Mouse (Mus musculus) ES-Bruce4 (cell line): Measurements from ENCODE around the gene Tmem135. TPM values are rescaled to one million over a fixed set of nuclear protein-coding genes. Genes with fewer than 3 reads are reported as not detected.
"Not testable (repeated sequence)": the region's sequence is repeated elsewhere in the genome, so short reads cannot be mapped to it uniquely, and the experiment has no call there.

ENCODE experiments used
- H3K27ac ChIP-seq: 2 replicates; pipeline ENCODE4 v1.5.1; 2012; ENCODE audit warnings: low read length, inconsistent platforms; ENCODE audit not compliant: insufficient read depth
- H3K27me3 ChIP-seq: 2 replicates; pipeline ENCODE4 v1.6.1; 2012; ENCODE audit warnings: mild to moderate bottlenecking, low read length, inconsistent platforms; ENCODE audit not compliant: control insufficient read depth, poor library complexity, insufficient read depth, severe bottlenecking
- H3K36me3 ChIP-seq: 2 replicates; pipeline ENCODE4 v1.6.1; 2012; ENCODE audit warnings: inconsistent platforms, mild to moderate bottlenecking, low read length, moderate library complexity; ENCODE audit not compliant: control insufficient read depth, poor library complexity, insufficient read depth, severe bottlenecking
- H3K4me1 ChIP-seq: one replicate; pipeline ENCODE4 v1.8.1; 2011; ENCODE audit warnings: low read length; ENCODE audit not compliant: control insufficient read depth, insufficient read depth
- H3K4me3 ChIP-seq: 2 replicates; pipeline ENCODE4 v1.5.1; 2011; ENCODE audit warnings: low read depth, mild to moderate bottlenecking, low read length
- H3K9ac ChIP-seq: 2 replicates; pipeline ENCODE4 v1.6.1; 2012; ENCODE audit warnings: low read depth, mild to moderate bottlenecking, inconsistent platforms; ENCODE audit not compliant: poor library complexity, severe bottlenecking
- H3K9me3 ChIP-seq: replicated peaks from 2 replicates; pipeline ENCODE4 v1.6.1; 2012; ENCODE audit warnings: mild to moderate bottlenecking, low read length, inconsistent platforms; ENCODE audit not compliant: control insufficient read depth, poor library complexity, insufficient read depth, severe bottlenecking
- CTCF ChIP-seq: IDR thresholded peaks from one replicate; pipeline ENCODE4 v1.8.1; 2011; ENCODE audit warnings: low read depth, low read length
- EP300 ChIP-seq: IDR thresholded peaks from 2 replicates; pipeline ENCODE4 v1.6.1; 2011; ENCODE audit warnings: low read depth, low read length; ENCODE audit not compliant: insufficient read depth
- POLR2A ChIP-seq: IDR thresholded peaks from one replicate; pipeline ENCODE4 v1.8.1; 2011; ENCODE audit warnings: low read length; ENCODE audit not compliant: insufficient read depth
- polyA plus RNA-seq: library from polyadenylated mRNA; stranded (reverse); fragments of >200 nt; gene quantifications from 2 replicates; pipeline ENCODE4 v1.2.4, GENCODE M21; 2011; ENCODE audit warnings: low read depth; ENCODE audit not compliant: missing spikeins, insufficient read depth, insufficient read length

The Tmem135 gene
- polyA plus RNA-seq, 1 experiment: 25.7 TPM

DNA sequence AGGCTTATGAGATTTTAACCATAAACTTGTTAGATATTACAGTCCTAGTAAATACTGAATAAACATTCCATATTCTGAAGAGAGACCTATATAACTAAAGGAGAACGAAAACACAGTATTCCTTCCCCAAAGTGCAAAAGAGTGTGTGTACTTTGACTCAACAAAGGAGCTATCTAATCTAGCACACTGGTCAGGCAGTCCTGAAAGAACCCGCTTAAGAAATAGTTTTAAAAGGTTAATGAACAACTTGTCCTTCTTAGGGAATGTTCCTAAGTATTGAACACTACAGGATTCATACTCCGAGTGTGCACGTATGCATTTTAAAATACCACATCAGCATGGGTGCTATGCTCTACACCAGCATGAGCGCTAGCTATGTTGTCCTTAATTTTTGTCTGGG lies 76.3 kb downstream of the Tmem135 start:
- no peaks in the 10 kb centered on the region for H3K27me3 ChIP-seq
- 0 out of 2 replicates have a peak, but pooled peaks cover 4% of the 10 kb centered on the region for H3K9me3 ChIP-seq
- no peak overlapping the region for H3K9ac ChIP-seq
- no peaks in the 10 kb centered on the region for H3K4me1 ChIP-seq
- no peak overlapping the region for H3K4me3 ChIP-seq
- no peaks in the 10 kb centered on the region; the same call in 1 of the 2 replicates for H3K36me3 ChIP-seq
- no peak for TF ChIP-seq POLR2A
- no peak for TF ChIP-seq CTCF
- TF ChIP-seq EP300: no peak
- no peak overlapping the region for H3K27ac ChIP-seq

DNA sequence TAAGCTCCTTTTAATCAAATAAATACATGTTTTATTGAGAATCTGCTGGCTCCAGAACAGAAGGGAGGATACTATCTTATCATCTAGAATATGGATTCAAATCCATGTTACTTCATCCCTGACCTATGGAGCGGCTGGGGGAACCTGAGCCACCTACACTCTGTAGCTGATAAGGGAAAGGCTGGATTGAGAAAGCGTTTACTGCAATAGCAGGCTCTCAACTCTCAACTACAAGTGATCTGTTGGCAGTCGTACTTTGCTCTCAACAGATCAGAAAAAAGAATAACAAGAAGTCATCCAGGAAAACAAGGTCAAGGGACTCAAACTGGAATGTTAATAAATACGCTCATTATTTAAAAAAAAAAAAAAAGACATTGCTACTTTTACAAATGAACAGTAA lies 77.3 kb downstream of the Tmem135 start:
- H3K9ac ChIP-seq: no peak overlapping the region
- no peak overlapping the region for H3K4me3 ChIP-seq
- no peaks in the 10 kb centered on the region for H3K27me3 ChIP-seq
- no peak overlapping the region for H3K27ac ChIP-seq
- no peaks in the 10 kb centered on the region for H3K4me1 ChIP-seq
- TF ChIP-seq POLR2A (no peak), CTCF (no peak), EP300 (no peak)
- no peaks in the 10 kb centered on the region; the same call in 1 of the 2 replicates for H3K36me3 ChIP-seq
- peaks cover 13% of the 10 kb centered on the region for H3K9me3 ChIP-seq

DNA sequence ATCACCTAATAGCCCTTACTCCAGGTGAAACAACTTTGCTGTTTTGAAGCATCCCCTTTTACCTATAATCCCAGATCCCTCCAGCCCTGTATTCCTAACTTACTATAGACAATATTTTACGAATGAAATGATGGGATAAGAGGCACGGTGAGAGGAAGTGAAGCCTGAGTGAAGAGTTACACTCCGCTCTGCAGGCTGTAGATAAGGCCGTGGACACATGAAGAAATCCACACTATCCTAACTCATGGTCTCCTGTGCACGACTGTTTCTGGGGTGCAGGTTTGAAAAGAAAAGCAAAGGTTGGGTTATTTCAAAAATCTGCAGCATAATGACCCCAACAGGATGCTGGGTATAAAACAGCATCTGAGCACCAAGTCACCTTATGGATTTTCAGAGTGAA lies 77.8 kb downstream of the Tmem135 start:
- no peak overlapping the region for H3K4me3 ChIP-seq
- H3K27ac ChIP-seq: no peak overlapping the region
- no peaks in the 10 kb centered on the region for H3K4me1 ChIP-seq
- no peak for TF ChIP-seq POLR2A
- no peak for TF ChIP-seq EP300
- TF ChIP-seq CTCF: no peak
- H3K9me3 ChIP-seq: peaks cover 14% of the 10 kb centered on the region
- no peaks in the 10 kb centered on the region; the same call in 1 of the 2 replicates for H3K36me3 ChIP-seq
- H3K27me3 ChIP-seq: no peaks in the 10 kb centered on the region
- no peak overlapping the region for H3K9ac ChIP-seq

DNA sequence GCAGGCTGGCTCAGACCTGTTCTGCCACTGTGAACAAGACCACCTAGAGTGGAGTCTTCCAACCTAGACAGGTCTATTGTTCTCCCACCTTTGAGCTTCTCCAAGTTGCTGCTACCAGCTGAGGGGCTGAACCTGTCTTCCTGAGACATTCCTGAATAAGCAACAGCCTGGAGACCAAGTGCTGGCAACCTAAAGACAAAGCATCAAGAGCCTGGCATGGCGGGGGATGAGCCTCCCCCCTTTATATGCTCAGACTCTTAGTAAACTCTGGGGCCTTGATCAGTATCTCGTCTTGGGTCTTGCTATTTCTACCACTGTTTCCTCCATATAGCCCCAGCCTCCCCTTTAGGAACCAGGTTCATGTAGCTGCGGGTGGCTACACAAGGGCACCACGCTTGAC lies 81.3 kb downstream of the Tmem135 start:
- not testable (repeated sequence) for H3K27ac ChIP-seq, H3K9ac ChIP-seq, H3K36me3 ChIP-seq, H3K27me3 ChIP-seq, H3K4me3 ChIP-seq, H3K4me1 ChIP-seq
- peaks cover 23% of the 10 kb centered on the region for H3K9me3 ChIP-seq

DNA sequence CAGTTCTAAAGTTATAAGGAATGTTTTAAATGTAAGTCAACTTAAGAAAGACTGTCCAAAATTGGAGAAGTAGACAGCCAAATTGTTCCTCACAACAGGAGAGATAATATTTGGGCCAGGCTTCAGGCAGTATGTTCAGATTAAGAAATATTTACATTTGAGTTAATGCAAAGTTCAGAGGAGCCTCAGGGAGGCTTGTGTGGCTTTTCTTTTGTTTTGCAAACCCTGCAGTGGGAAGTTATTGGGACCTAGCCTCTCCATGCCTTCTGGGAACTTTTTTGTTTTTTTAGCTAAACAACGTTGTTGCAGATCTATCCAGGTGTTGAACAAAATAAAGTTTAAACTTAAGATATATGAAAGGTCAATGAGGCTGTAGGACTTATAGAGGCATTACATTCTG lies 84.7 kb downstream of the Tmem135 start:
- Histone ChIP-seq H3K36me3 (no peaks in the 10 kb centered on the region; the same call in 1 of the 2 replicates), H3K4me1 (peaks cover 3% of the 10 kb centered on the region), H3K9ac (no peak overlapping the region), H3K27me3 (no peaks in the 10 kb centered on the region), H3K9me3 (peaks cover 23% of the 10 kb centered on the region), H3K4me3 (no peak overlapping the region), H3K27ac (no peak overlapping the region)
- TF ChIP-seq POLR2A (no peak), EP300 (no peak), CTCF (no peak)

DNA sequence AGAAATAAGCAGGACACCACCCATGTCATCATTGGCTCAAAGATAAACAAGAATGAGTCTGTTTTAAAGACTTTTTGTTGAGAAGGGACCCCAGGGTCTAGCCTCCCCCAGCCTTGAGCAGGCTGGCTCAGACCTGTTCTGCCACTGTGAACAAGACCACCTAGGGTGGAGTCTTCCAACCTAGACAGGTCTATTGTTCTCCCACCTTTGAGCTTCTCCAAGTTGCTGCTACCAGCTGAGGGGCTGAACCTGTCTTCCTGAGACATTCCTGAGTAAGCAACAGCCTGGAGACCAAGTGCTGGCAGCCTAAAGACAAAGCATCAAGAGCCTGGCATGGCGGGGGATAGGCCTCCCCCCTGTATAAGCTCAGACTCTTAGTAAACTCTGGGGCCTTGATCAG lies 86.9 kb downstream of the Tmem135 start:
- Histone ChIP-seq H3K9me3 (peaks cover 15% of the 10 kb centered on the region), H3K27ac (peak overlapping the region; percentile 68)
- H3K4me3 ChIP-seq, H3K9ac ChIP-seq, H3K4me1 ChIP-seq, H3K36me3 ChIP-seq, H3K27me3 ChIP-seq: not testable (repeated sequence)
- TF ChIP-seq EP300: peak; percentile 68; the same call in 1 of the 2 replicates

DNA sequence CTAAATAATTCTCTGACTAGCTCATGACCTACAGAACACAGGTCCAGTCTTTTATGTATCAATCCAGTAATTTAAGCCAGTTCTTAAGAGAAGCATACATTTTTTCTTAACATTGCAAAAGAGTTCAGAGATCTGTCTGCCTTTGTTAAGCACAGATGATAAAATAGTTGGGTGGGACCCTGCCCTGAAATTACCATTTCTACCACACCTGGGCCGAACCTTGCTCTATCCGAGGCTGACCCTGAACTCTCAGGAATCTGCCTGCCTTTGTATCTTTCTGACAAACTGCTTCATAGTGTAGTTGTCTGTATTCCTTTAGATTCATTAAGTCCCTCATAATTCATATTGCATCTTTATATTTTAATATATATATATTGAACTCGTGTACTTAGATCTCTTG lies 87.9 kb downstream of the Tmem135 start:
- no peaks in the 10 kb centered on the region for H3K27me3 ChIP-seq
- H3K36me3 ChIP-seq: no peaks in the 10 kb centered on the region; the same call in 1 of the 2 replicates
- TF ChIP-seq CTCF: no peak
- TF ChIP-seq POLR2A: no peak
- TF ChIP-seq EP300: no peak
- peaks cover 3% of the 10 kb centered on the region for H3K4me1 ChIP-seq
- H3K4me3 ChIP-seq: no peak overlapping the region
- no peak overlapping the region for H3K9ac ChIP-seq
- H3K27ac ChIP-seq: no peak overlapping the region
- H3K9me3 ChIP-seq: peaks cover 13% of the 10 kb centered on the region
